Mouse (Mus musculus): Measurements from ENCODE around the gene Snu13.
A peak's percentile ranks its signal among the peaks of the same experiment; 100 is the strongest.

Snu13 gene

DNA sequence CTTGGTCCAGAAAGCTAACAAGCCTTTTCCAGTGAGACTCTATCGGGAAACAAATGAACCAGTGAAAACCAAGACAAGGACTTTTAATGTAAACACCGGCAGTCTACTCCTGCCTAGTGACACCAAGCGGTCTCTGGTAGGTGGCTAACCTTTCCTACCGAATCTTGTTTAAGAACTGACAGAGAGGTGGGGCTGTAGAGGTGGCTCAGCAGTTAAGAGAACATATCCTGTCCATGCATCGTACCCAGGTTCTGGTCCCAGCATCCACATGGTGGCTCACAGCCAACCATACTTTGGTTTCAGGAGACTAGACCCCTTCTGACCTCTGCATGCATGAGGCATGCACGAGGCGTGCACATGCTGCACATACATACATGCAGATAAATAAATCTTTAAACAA is 20.1 kb downstream of the Snu13 start:
- DNase-seq (ENCODE audit: low spot score) = no peak

DNA sequence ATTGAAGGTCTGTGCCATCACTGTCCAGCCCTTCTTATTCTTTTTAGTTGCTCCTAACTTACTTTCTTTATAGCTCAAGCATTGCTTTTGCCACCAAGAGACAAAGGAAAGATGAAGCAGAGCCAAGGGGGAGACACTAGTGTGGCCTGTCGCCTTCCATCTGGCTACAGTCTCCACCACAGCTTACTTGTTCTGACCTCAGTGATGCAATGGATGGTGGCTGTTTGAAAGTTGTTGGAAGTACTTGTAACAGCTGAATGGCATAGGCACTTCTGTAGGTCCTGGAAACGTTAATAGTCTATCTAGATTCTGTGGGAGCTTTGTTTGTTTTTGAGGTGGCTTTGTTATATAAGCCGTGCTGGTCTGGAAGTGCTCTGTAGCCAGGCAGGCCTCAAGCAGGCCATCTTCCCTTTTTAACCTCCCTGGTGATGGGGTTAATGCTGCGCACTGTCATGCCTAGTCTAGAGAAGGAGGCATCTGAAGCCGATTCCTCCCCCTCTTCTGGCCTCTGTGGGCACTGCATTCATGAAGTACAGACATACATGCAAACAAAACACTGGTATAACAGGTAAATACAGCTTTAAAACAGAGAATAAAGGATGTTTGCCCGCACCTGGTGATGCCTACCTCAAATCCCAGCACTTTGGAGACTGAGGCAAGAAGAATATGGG is 23.3 kb downstream of the Snu13 start:
- DNase-seq (ENCODE audit: low spot score) = no peak

DNA sequence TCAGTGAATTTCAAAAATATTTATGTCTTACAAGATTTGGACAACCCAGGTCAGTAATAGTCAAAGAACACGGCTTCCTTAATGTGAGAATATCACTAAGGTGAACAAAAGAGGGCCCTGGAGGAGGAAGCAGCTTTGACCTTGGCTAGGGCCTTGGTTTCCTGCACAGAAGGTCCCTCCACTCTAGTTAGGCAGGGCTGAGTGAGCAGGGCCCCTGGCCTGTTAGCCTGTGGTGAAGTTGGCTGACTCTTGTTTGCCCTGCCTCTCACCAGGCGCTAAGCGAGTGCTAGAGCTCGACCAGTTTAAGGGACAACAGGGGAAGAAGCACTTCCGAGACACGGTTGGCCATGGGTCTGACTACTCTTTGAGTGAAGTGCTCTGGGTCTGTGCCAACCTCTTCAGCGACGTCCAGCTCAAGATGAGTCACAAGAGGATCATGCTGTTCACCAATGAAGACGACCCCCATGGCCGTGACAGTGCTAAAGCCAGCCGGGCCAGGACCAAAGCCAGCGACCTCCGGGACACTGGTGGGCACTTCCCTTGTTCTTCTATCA is 24.8 kb downstream of the Snu13 start:
- DNase-seq (ENCODE audit: low spot score) = peak; percentile 69

DNA sequence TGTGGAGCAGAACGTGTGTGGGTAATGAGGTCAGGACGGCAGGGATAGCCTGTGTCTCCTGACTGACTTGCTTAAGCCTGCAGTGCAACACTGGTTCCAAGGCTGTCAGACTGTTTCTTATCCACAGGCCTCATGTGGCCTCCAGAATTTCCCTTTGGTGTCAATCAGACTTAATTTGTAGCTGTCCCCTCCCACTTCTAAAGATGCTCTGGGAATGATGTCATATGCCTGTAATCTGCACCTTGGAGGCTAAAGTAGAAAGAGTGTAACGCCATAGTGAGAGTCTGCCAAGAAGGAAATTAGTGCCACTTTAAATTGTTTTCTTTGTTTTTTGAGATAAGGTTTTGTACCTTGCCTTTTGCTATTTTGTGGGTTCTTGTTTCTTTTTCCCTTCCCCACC is 28.1 kb downstream of the Snu13 start:
- peak; percentile 90 for DNase-seq (ENCODE audit: low spot score)

DNA sequence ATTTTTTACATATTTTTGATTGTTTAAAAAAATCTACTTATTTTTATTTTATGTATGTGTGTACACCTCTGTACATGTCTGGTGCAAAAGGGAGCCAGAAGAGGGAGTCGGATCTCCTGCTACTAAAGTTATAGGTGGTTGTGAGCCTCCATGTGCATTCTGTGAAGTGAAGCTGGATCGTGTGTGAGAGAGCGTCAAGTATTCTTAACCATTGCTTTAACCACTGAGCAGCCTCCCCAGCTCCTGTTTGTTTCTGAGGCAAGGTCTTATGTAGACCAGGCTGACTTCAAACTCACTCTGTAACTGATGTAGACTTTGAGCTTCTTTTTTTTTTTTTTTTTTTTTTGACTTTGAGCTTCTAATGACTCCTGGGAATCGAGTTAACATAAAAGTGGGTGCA is 29.9 kb downstream of the Snu13 start:
- DNase-seq (ENCODE audit: low spot score) = no peak

DNA sequence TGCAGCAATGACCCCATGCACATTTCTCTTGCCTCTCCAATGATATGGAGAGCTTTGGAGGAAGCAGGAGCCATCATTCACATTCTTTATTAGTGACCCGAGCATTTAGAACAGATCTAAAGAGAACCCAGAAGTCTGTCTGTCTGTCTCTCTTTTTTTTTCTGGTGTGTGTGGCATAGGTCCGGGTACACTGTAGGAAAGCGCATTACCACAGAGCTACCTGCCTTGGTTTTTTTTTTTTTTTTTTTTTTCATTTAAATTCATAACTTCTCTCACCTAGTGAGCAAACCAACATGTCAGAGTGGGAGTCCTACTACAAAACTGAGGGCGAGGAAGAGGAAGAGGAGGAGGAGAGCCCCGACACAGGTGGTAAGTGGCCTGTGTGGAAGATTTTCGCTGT is 30.6 kb downstream of the Snu13 start:
- DNase-seq (ENCODE audit: low spot score) = no peak

DNA sequence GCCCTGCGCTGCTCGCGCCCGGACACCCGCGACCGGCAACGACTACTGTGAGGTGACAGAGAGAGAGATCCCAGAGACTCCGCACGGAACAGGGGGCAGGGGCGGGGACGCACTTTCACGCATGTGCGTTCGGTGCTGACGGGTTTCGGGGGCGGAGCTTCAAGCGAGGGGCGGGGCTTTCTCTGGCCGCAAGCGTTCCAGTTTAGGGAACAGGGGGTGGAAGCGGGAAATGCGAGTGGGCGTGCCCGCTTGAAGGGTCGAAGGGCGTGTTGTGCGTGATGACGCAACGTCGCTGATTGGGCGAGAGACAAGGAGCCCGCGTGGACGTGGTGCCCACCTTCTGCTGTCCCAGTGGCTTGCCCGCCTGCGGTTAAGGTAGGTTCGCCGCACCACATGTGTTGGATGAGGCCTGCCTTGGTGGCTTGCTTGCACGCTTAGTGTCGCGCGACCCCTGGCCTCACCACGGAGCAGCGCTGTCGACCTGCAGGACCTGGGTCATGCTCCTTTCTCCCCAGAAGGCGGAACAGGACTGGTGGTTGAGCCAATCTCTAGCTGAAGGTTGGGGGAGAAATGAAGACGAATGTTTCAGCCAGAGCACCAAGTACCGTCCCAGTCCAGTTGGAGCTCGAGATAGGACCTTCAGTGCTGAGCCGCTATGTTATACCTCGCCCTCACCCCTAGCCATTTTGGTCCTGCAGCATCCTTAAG is 31.1 kb downstream of the Snu13 start:
- peak; percentile 100 for DNase-seq (ENCODE audit: low spot score)

DNA sequence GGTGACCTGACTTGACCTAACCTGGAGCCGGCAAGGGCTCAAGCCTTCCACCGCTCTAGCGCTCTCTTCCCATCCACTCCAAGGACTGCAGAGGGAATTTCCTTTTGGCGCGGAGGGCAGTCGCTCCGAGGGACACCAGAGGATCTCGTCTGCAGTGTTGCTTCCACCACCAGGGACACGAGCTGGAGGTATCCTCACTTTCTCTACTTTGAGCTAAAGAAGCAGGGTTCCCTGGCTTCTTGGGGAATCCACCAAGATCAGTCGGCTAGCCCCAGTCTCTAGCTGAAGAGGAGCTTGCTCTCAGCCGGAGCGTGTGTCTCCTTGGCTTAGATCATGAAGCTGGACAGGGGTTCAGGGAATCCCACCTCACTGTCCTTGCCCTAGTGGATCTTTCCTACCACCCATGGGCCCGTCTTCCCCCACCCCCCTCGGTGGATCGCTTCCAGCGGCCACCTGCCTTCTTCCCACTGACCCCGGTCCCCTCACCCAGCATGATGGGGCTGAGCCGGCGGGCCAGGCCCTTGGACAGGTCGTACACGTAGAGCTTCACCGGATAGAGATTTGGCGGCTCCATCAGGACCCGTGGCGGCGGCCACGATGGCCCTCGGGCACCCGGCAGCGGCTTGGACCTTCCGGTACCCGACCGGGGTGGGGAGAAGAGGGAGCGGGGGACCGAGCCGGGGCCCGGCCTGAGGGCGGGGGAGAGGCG is 31.9 kb downstream of the Snu13 start:
- DNase-seq (ENCODE audit: low spot score) = peak; percentile 84

DNA sequence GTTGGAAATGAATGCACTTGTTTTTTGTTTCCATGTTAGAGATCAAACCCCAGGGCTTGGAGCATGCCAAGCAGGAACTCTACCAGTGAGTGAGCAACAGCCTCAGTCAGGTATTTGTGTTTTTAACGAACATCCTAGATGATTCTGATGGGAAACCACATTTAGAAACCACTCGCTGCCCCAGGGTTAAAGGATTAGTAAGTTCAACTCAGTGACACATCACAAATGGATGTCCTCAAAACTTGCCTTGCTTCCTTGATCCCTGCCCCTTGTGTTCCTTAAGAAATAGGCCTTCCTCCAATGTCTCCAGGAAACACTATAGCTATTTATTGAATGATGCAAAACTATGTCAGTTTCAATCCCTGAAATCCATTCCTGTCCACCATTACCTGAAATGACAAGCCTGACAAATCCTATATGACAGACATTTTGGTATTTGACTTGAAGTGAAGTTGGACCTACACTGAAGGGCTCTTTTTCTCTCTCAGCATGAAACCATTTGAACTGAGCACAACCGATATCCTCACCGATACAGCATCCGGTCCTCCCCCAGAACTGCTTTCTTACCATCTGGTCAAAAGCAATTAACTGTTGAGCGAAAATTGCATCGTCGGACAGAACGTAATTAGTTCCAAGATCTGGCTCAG is 32.5 kb downstream of the Snu13 start:
- no peak for DNase-seq (ENCODE audit: low spot score)

DNA sequence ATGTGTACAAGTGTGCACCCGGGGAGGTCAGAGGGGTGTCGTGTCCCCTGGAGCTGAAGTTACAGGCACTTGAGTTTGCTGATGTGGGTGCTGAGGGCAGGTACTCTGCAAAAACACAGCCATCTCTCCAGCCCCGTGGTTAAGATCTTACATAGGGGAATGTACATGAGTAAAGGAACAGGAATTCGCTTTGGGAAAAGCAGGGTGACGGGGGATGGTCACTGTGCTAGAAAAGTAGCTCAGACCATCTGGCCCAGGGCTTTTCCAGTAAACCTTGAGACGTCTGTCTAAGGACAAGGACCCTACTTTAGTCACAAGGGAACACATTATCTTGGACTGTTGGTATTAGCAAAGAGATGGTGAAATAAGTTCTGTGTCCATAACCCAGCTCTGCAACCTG is 35.5 kb downstream of the Snu13 start:
- DNase-seq (ENCODE audit: low spot score) = no peak

DNA sequence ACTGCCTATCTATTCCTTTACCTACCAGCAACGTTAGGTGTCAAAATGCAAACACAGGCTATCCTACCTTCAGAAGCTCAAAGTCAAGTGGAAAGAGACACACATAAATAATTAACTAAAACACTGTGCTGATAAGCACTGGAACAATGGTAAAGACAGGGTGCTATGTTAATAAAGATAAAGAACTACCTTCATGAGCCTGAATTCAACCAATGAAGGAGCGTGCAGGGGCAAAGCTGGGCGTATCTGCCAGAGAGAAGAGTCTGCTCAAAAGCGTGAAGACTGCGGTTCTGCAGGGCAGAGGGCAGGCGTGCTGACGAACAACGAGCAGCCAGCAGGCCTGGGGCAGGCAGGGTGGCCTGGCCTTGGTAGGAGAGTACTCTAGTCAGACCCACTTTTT is 43.1 kb downstream of the Snu13 start:
- DNase-seq (ENCODE audit: low spot score) = no peak

DNA sequence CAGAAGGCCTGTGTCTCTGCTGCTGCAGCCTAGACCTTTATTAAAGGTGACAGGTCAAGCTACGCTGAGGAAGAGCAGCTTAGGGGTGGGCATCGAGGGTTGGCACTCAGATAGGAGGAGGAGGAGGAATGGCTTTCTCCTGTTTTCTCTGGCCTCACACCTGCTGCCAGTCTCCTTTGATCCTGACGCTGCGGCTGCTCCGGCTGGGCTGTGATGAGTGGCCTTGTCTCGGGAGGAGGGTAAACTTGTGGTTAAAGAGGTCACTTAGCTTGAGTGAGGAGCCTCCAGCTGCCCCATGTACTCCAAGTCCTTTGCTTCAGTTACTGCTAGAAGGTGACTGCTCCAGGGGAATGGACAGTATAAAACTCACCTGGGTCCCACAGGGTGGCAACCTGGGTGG is 53.4 kb downstream of the Snu13 start:
- no peak for DNase-seq (ENCODE audit: low spot score)

DNA sequence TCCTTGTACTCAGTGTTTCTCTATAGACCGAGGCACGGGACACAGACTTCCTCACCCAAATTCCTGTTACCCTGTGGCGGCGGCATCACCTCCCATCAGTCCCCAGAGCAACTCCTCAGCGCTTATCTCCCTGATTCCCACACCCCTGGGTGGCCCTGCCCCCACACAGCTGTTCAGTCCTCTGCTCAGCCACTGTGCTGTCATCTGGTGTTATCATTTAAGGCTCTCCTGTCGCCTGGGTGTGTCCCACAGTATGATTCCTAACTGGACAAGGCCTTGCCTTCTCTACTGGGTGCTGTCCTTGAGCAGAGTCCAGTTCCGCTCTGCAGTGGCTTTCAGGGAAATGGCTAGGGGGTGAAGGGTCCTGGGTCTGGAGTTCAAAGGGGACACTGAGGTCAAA is 56.8 kb downstream of the Snu13 start:
- DNase-seq (ENCODE audit: low spot score) = no peak

Data from MN1 (cell line).